Mouse (Mus musculus) induced T-regulatory cell, adult 2 months (primary cell): ENCODE data around the gene Cnr2.

Experiments used
- DNase-seq: peaks from one replicate; pipeline ENCODE4 v3.0.0-alpha.2; 2012; ENCODE audit warnings: low read depth

Gene Cnr2

DNA sequence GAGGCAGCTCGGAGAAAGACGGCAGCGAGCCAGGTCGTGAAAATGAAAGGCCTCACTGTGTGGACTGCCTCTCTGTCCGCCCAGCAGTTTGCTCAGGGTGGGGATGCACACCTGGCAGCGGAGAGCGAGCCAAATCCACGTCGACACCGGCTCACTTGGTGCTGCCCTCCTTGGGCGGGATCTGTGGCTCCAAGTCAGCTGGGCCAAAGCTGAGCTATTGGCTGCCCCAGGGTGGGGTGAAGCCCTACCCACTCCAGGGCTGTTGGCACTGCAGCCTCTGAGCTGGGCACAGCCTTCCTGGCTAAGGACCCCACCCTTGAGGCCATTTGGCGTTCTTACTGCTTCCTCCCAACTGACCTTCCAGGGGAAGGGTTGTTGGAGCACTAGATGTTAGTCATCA is 69.2 kb downstream of the Cnr2 start:
- DNase-seq, result peak; percentile 65

DNA sequence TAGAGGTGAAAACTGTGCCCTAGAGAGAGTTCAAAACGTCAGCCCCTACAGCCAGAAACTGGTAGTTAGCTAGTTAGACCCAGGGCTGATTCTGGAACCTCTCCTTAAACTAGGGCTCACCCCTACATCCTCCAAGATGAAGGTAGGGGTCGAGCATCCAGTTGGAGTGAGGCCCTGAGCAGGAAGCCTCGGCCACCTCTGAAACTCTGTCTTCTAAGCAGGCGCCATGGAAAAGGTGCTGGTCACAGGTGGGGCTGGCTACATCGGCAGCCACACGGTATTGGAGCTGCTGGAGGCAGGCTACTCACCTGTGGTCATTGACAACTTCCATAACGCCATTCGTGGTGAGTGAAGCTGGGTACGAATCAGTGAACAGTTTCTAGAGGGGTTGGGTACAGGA is 69.9 kb downstream of the Cnr2 start:
- no peak for DNase-seq

DNA sequence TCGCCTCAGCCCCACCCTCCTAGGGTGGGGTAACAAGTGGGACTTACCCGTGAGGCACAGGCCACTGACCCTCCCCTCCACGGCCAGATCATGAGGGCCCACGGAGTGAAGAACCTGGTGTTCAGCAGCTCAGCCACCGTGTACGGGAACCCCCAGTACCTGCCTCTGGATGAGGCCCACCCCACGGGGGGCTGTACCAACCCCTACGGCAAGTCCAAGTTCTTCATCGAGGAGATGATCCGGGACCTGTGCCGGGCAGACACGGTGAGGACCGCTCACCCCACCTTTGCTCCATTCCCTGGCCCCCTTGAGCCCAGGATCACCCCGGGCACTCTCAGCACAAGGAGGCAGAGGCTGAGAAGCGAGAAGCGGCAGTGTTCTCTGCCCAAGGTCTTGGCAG is 71.1 kb downstream of the Cnr2 start:
- DNase-seq, result no peak

DNA sequence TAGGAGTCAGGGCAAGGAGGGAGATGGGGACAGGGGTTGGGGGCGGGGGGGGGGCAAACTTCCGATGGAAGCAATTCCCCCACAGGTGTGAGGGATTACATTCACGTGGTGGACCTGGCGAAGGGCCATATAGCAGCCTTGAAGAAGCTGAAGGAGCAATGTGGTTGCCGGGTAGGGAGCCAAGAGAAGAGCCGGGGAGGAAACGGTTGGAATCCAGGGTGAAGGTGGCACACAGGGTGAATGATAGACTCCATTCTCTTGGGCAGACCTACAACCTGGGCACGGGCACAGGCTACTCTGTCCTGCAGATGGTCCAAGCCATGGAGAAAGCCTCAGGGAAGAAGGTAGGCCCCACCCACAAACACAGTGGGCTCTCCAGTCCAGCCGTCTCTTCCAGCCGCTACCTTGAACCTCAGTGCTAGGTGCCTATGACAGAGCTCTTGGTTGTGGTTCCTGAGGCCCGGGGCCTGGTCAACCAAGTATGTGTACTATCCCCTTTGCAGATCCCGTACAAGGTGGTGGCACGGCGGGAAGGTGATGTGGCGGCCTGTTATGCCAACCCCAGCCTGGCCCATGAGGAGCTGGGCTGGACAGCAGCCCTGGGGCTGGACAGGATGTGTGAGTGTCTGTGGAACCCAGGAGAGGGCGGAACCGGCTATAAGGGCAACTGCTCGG is 72.0 kb downstream of the Cnr2 start:
- DNase-seq, result no peak

GRCm38 (mm10) chr4:135968271-135968869 is 73.2 kb downstream of the Cnr2 start:
- no peak for DNase-seq

GRCm38 (mm10) chr4:135969070-135969750 is 74.0 kb downstream of the Cnr2 start:
- DNase-seq, result no peak
